ENCODE assay signal across 7 mouse cellular contexts in the genomic region with DNA sequence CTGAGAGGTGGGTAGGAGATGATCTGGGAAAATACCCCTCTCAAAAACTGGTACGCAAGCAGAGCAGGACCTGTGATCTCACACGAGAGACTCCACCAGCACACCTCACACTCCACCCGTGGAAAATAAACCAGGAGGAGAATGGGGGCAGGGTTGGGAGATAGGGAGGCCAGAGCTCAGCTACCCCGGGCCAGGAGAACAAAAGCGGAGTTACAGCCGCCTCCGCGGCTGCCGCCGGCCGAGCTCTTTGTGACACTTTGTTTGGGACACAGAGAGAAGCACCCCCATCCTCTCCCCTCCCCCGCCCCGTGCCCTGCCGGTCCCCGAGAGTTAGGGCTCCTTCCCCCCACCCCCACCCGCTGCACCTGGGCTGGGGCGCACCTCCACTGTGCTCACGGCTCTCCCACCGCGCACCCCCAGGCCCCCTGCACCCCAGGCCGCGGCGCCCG. TPM values are rescaled to one million over a fixed set of nuclear protein-coding genes. Genes with fewer than 3 reads are reported as not detected.
DNase-seq lines count a peak whose midpoint lies in the region; ATAC-seq and TF ChIP-seq lines count a peak whose summit lies in the region.

No protein-coding gene starts in this region.

- H3K4me2 ChIP-seq in liver, embryonic 15.5 days, result peak overlapping the region; percentile 96

- TF ChIP-seq RAD21 in MEL (IDR thresholded peaks at IDR 0.05; ENCODE audit: low read depth, low read length), result no peak

- 6% methylated on average over 22 of the region's 24 CpGs for WGBS in liver, embryonic 15.5 days (ENCODE audit: insufficient replicate concordance)

- DNase-seq in CD4-positive, CD25-positive, alpha-beta regulatory T cell, adult 2 months (ENCODE audit: low read depth, low spot score), result peak; percentile 70
- DNase-seq in MEL (ENCODE audit: low read depth, low spot score), result peak; percentile 32
- DNase-seq in embryo, embryonic 10 days (ENCODE audit: low spot score), result peak; percentile 37
- peak; percentile 37 to 48 for DNase-seq in heart, postnatal 36 days
- peak; percentile 71 for DNase-seq in retina, postnatal 1 day
- DNase-seq in urinary bladder, postnatal 14 days (ENCODE audit: low spot score), result no peak

- H3K4me3 ChIP-seq in MEL (ENCODE audit: control insufficient read depth in 1 of 2, insufficient read depth in 1 of 2, low read depth in 2 of 2, low read length in 2 of 2), result peak overlapping the region; percentile 30 to 40; a peak in 3 of 4 replicates
- H3K4me3 ChIP-seq in liver, embryonic 15.5 days (replicated peaks), result peak overlapping the region; percentile 70

- H3K36me3 ChIP-seq in MEL (ENCODE audit: control insufficient read depth in 1 of 2, insufficient read depth in 2 of 2, low read length in 2 of 2), result peaks cover 0 to 11% of the 10 kb centered on the region in 2 experiments; a peak in 2 of 4 replicates
- no peaks in the 10 kb centered on the region for H3K36me3 ChIP-seq in liver, embryonic 15.5 days (replicated peaks)

- H3K9me3 ChIP-seq in MEL (replicated peaks; ENCODE audit: insufficient read depth, low read length), result no peaks in the 10 kb centered on the region
- H3K9me3 ChIP-seq in liver, embryonic 15.5 days (replicated peaks), result no peaks in the 10 kb centered on the region

- no peak for TF ChIP-seq CTCF in MEL (IDR thresholded peaks at IDR 0.05 in 2 of 3, conservative IDR thresholded peaks at IDR 0.05 in 1 of 3; ENCODE audit: control insufficient read depth in 1 of 3, insufficient read depth in 1 of 3, low read depth in 2 of 3, low read length in 3 of 3, poor library complexity in 1 of 3, severe bottlenecking in 1 of 3)

- no peaks in the 10 kb centered on the region for H3K27me3 ChIP-seq in MEL (ENCODE audit: control insufficient read depth in 1 of 2, insufficient read depth in 2 of 2, low read length in 2 of 2)
- H3K27me3 ChIP-seq in liver, embryonic 15.5 days, result no peaks in the 10 kb centered on the region; the same call in 1 of the 2 replicates

- no peak for TF ChIP-seq EP300 in MEL (IDR thresholded peaks at IDR 0.05; ENCODE audit: low read depth in 1 of 2, low read length in 2 of 2)

- intact Hi-C loops in heart, postnatal 36 days (cut with DNase I), result no loop called here

- H3K27ac ChIP-seq in MEL (ENCODE audit: control insufficient read depth, low read depth, low read length), result no peak overlapping the region
- H3K27ac ChIP-seq in liver, embryonic 15.5 days (replicated peaks), result peak overlapping the region; percentile 71; the same call in 1 of the 2 replicates

- peaks cover 0 to 23% of the 10 kb centered on the region in 2 experiments; a peak in 3 of 4 replicates for H3K4me1 ChIP-seq in MEL (ENCODE audit: control insufficient read depth in 1 of 2, insufficient read depth in 2 of 2, low read length in 2 of 2)
- peaks cover 61% of the 10 kb centered on the region for H3K4me1 ChIP-seq in liver, embryonic 15.5 days (replicated peaks)

- no peak for TF ChIP-seq POLR2A in MEL (IDR thresholded peaks at IDR 0.05; ENCODE audit: control insufficient read depth in 1 of 2, insufficient read depth in 1 of 2, low read depth in 1 of 2, low read length in 2 of 2, poor library complexity in 1 of 2)

- peaks cover 7% of the 10 kb centered on the region; the same call in 1 of the 2 replicates for H3K79me2 ChIP-seq in MEL (ENCODE audit: control insufficient read depth, insufficient read depth, low read length, poor library complexity)

- ATAC-seq in liver, embryonic 15.5 days (ENCODE audit: insufficient read depth), result peak; percentile 19; the same call in 1 of the 2 replicates

- peak overlapping the region; percentile 33 for H3K9ac ChIP-seq in MEL (ENCODE audit: control insufficient read depth, low read depth, low read length, poor library complexity, severe bottlenecking)
- peak overlapping the region; percentile 69; the same call in 1 of the 2 replicates for H3K9ac ChIP-seq in liver, embryonic 15.5 days

TF ChIP-seq in MEL, 35 proteins besides CTCF, POLR2A, EP300 and RAD21:
- no peak for TF ChIP-seq HCFC1 (IDR thresholded peaks at IDR 0.05; ENCODE audit: low read depth, low read length)
- TF ChIP-seq JUND (IDR thresholded peaks at IDR 0.05; ENCODE audit: low read depth, low read length), result no peak
- no peak for TF ChIP-seq E2F4 (IDR thresholded peaks at IDR 0.05; ENCODE audit: borderline replicate concordance, low read depth, low read length)
- no peak for TF ChIP-seq GATA1 (IDR thresholded peaks at IDR 0.05; ENCODE audit: low read depth, low read length)
- no peak for TF ChIP-seq SIN3A (IDR thresholded peaks at IDR 0.05; ENCODE audit: low read length)
- no peak for TF ChIP-seq USF2 (IDR thresholded peaks at IDR 0.05; ENCODE audit: borderline replicate concordance in 1 of 2, insufficient read depth in 1 of 2, low read depth in 1 of 2, low read length in 2 of 2)
- no peak for TF ChIP-seq KAT2A (conservative IDR thresholded peaks at IDR 0.05; ENCODE audit: low read depth, low read length)
- no peak for TF ChIP-seq SMC3 (IDR thresholded peaks at IDR 0.05; ENCODE audit: low read depth, low read length)
- no peak for TF ChIP-seq ETS1 (IDR thresholded peaks at IDR 0.05; ENCODE audit: low read depth, low read length)
- TF ChIP-seq ZC3H11A (IDR thresholded peaks at IDR 0.05; ENCODE audit: low read depth, low read length), result no peak
- TF ChIP-seq ELF1 (IDR thresholded peaks at IDR 0.05; ENCODE audit: low read depth, low read length), result no peak
- TF ChIP-seq TBP (IDR thresholded peaks at IDR 0.05; ENCODE audit: low read depth, low read length), result no peak
- TF ChIP-seq CHD1 (IDR thresholded peaks at IDR 0.05; ENCODE audit: low read depth, low read length), result no peak
- no peak for TF ChIP-seq MEF2A (IDR thresholded peaks at IDR 0.05; ENCODE audit: extremely low read depth, insufficient replicate concordance, low read depth, low read length, poor library complexity, severe bottlenecking)

RNA-seq across cellular contexts. Expression of gene Tmem253, which starts 1.7 kb away (rescaled TPM):
- total RNA-seq in MEL (2012; rRNA removed), result 0.39 and 0.46 TPM in 2 replicates
- polyA plus RNA-seq in MEL (2012; ENCODE audit: insufficient read depth in 1 of 2, insufficient read length in 2 of 2, low read depth in 1 of 2, low replicate concordance in 2 of 2, missing spikeins in 1 of 2), result 1 to 10 TPM in 1 of 2 experiments, not detected in 1; 3.6 TPM
- 1 to 10 TPM; 2.1 to 2.3 TPM for total RNA-seq in heart, postnatal 36 days (2021)
- 0.14 and 0.23 TPM in 2 replicates for polyA plus RNA-seq in liver, embryonic 15.5 days (2015; fragmentation: Nextera tagmentation; extraction: Ambion mirVana)

RNA-seq across cellular contexts. Expression of gene Zfp219, which starts 6.7 kb away (rescaled TPM):
- 32.1 and 36.3 TPM in 2 replicates for total RNA-seq in MEL (2012; rRNA removed)
- 10 to 100 TPM in 1 of 2 experiments, not detected in 1; 46.9 TPM for polyA plus RNA-seq in MEL (2012; ENCODE audit: insufficient read depth in 1 of 2, insufficient read length in 2 of 2, low read depth in 1 of 2, low replicate concordance in 2 of 2, missing spikeins in 1 of 2)
- 10 to 100 TPM; 27.8 to 31.7 TPM for total RNA-seq in heart, postnatal 36 days (2021)
- polyA plus RNA-seq in liver, embryonic 15.5 days (2015; fragmentation: Nextera tagmentation; extraction: Ambion mirVana), result 9.0 and 10.9 TPM in 2 replicates

RNA-seq across cellular contexts. Expression of gene Olfr221, which starts 28.5 kb away (rescaled TPM):
- not detected in 2 replicates for total RNA-seq in MEL (2012; rRNA removed)
- polyA plus RNA-seq in MEL (2012; ENCODE audit: insufficient read depth in 1 of 2, insufficient read length in 2 of 2, low read depth in 1 of 2, low replicate concordance in 2 of 2, missing spikeins in 1 of 2), result not detected
- not detected for total RNA-seq in heart, postnatal 36 days (2021)
- polyA plus RNA-seq in liver, embryonic 15.5 days (2015; fragmentation: Nextera tagmentation; extraction: Ambion mirVana), result not detected in 2 replicates

RNA-seq across cellular contexts. Expression of gene Arhgef40, which starts 29.3 kb away (rescaled TPM):
- total RNA-seq in MEL (2012; rRNA removed), result 6.4 and 9.9 TPM in 2 replicates
- 100 to 1,000 TPM in 1 of 2 experiments, 10 to 100 TPM in 1; 37.5 to 150 TPM for polyA plus RNA-seq in MEL (2012; ENCODE audit: insufficient read depth in 1 of 2, insufficient read length in 2 of 2, low read depth in 1 of 2, low replicate concordance in 2 of 2, missing spikeins in 1 of 2)
- total RNA-seq in heart, postnatal 36 days (2021), result 10 to 100 TPM; 30.3 to 34.7 TPM
- polyA plus RNA-seq in liver, embryonic 15.5 days (2015; fragmentation: Nextera tagmentation; extraction: Ambion mirVana), result 14.0 and 16.3 TPM in 2 replicates
